Mouse (Mus musculus): ENCODE measurements around the gene Gm884. TPM values are rescaled to one million over a fixed set of nuclear protein-coding genes. Genes with fewer than 3 reads are reported as not detected.
"Not testable (repeated sequence)": the region's sequence is repeated elsewhere in the genome, so short reads cannot be mapped to it uniquely, and the experiment has no call there.

The Gm884 gene
- polyA plus RNA-seq, 1 experiment from 2014 or later = not detected

DNA sequence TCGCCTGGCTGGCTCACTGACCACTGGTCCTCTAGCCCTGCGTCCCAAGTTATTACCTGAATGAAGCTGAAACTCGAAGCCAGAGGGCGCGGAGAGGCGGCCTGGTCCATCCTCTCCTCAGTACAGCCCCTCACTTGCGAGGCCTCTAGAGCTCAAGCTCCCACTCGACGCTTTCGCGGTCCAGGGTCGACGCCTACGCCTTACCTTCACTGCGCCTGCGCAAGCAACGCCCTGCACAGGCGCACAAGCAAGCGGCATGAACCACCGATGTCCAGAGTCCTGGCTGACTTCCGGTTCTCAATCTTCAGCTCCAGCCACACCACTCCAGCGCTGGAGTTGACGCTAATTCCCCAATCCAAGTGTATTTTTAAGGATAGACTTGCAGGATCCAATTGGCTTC is 6.5 kb upstream of the Gm884 start:
- DNase-seq (ENCODE audit: low spot score) (no peak), ATAC-seq (replicated peaks; ENCODE audit: insufficient number of reproducible peaks, low FRiP score, low TSS enrichment, low read depth) (no peak)
- H3K4me3 ChIP-seq (ENCODE audit: low read depth, low read length) = no peak overlapping the region
- H3K9ac ChIP-seq (replicated peaks; ENCODE audit: low read length) = no peak overlapping the region
- H3K4me2 ChIP-seq (ENCODE audit: low read depth, low read length) = no peak overlapping the region
- WGBS = 83% methylated on average over 23 of the region's 23 CpGs
- H3K27ac ChIP-seq (replicated peaks; ENCODE audit: low read depth, low read length) = no peak overlapping the region
- H3K9me3 ChIP-seq (replicated peaks; ENCODE audit: control insufficient read depth, low read length) = no peaks in the 10 kb centered on the region
- no peaks in the 10 kb centered on the region for H3K4me1 ChIP-seq (ENCODE audit: control insufficient read depth, insufficient read depth, low read length)
- no peaks in the 10 kb centered on the region for H3K36me3 ChIP-seq (replicated peaks; ENCODE audit: control insufficient read depth, insufficient read depth, low read depth, low read length)
- no peaks in the 10 kb centered on the region for H3K27me3 ChIP-seq (ENCODE audit: control insufficient read depth, insufficient read depth, low read length)

DNA sequence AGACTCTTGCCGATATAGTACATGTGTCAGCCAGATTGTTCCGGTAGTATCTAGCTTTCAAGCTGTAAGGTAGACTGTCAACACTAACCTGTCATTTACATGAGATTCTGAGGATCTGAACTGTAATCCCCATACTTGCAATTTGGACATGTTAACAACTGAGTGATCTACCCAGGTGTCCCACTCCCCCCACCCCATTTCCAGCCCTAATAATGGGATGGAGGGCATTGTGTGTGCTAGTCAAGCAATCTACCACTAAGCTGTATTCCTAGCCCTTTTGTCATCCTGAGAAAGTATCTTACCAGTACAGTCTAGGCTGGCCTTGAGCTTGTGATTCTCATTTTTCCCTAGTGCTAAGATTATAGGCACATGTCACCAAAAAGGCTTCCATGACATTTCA is 10.2 kb downstream of the Gm884 start:
- 84% methylated on average over 2 of the region's 2 CpGs for WGBS
- no peak for ATAC-seq (replicated peaks; ENCODE audit: insufficient number of reproducible peaks, low FRiP score, low TSS enrichment, low read depth)

DNA sequence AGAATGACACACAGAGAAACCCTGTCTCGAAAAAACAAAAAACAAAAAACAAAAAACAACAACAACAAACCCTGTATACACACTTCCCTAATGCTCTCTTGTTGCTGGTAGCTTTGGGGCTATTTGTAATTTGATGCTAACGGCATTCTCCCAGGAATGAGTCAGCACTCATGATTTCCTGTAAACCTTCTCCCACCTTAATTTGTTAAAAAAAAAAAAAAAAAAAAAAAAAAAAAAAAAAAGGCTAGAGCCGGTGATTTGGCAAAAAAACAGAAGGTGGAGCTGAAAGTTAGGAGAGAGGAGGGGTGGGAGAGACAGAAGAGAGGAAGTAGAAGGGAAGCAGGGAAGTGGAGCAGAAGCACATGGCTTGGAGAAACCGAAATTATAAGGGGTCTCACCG is 14.3 kb downstream of the Gm884 start:
- DNase-seq (ENCODE audit: low spot score) = no peak
- no peak overlapping the region for H3K4me3 ChIP-seq (ENCODE audit: low read depth, low read length)
- H3K27ac ChIP-seq (replicated peaks; ENCODE audit: low read depth, low read length) = no peak overlapping the region
- no peaks in the 10 kb centered on the region for H3K27me3 ChIP-seq (ENCODE audit: control insufficient read depth, insufficient read depth, low read length)
- H3K9ac ChIP-seq (replicated peaks; ENCODE audit: low read length) = no peak overlapping the region
- no peak for ATAC-seq (replicated peaks; ENCODE audit: insufficient number of reproducible peaks, low FRiP score, low TSS enrichment, low read depth)
- WGBS = 58% methylated on average over 5 of the region's 5 CpGs
- H3K4me2 ChIP-seq (ENCODE audit: low read depth, low read length) = no peak overlapping the region
- H3K4me1 ChIP-seq (ENCODE audit: control insufficient read depth, insufficient read depth, low read length) = no peaks in the 10 kb centered on the region
- no peaks in the 10 kb centered on the region for H3K36me3 ChIP-seq (replicated peaks; ENCODE audit: control insufficient read depth, insufficient read depth, low read depth, low read length)
- H3K9me3 ChIP-seq (replicated peaks; ENCODE audit: control insufficient read depth, low read length) = no peaks in the 10 kb centered on the region

More for the DNA sequence above, 10.2 kb downstream of the Gm884 start:
- Histone ChIP-seq H3K4me1 (ENCODE audit: control insufficient read depth, insufficient read depth, low read length) (no peaks in the 10 kb centered on the region), H3K27ac (replicated peaks; ENCODE audit: low read depth, low read length) (no peak overlapping the region), H3K9me3 (replicated peaks; ENCODE audit: control insufficient read depth, low read length) (no peaks in the 10 kb centered on the region), H3K9ac (replicated peaks; ENCODE audit: low read length) (no peak overlapping the region), H3K4me2 (ENCODE audit: low read depth, low read length) (no peak overlapping the region), H3K36me3 (replicated peaks; ENCODE audit: control insufficient read depth, insufficient read depth, low read depth, low read length) (no peaks in the 10 kb centered on the region), H3K27me3 (ENCODE audit: control insufficient read depth, insufficient read depth, low read length) (no peaks in the 10 kb centered on the region), H3K4me3 (ENCODE audit: low read depth, low read length) (no peak overlapping the region)
- no peak for DNase-seq (ENCODE audit: low spot score)

DNA sequence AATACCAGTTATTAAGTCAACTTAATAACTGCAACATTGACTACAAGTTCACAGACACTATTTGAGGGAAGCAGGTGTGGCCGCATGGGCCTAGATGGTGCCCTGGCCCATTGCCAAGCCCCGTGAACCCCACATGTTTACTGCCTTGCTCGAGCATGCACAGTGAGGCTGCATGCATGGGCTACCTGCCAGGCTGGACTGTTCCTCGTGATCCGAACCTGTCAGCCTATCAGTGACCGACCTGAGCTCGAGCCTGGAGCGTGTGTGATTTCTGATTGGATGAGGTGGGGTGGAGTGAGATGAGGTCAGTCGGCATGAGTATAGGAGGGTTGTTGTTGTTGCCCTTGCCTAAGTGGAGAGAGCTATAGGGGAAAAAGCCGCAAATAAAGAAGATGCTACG is 42.6 kb downstream of the Gm884 start:
- WGBS = 94% methylated on average over 11 of the region's 11 CpGs
- Histone ChIP-seq H3K9ac (replicated peaks; ENCODE audit: low read length) (no peak overlapping the region), H3K4me3 (ENCODE audit: low read depth, low read length) (no peak overlapping the region), H3K9me3 (replicated peaks; ENCODE audit: control insufficient read depth, low read length) (no peaks in the 10 kb centered on the region), H3K27ac (replicated peaks; ENCODE audit: low read depth, low read length) (no peak overlapping the region), H3K27me3 (ENCODE audit: control insufficient read depth, insufficient read depth, low read length) (no peaks in the 10 kb centered on the region), H3K36me3 (replicated peaks; ENCODE audit: control insufficient read depth, insufficient read depth, low read depth, low read length) (no peaks in the 10 kb centered on the region), H3K4me1 (ENCODE audit: control insufficient read depth, insufficient read depth, low read length) (no peaks in the 10 kb centered on the region), H3K4me2 (ENCODE audit: low read depth, low read length) (no peak overlapping the region)
- DNase-seq (ENCODE audit: low spot score) (no peak), ATAC-seq (replicated peaks; ENCODE audit: insufficient number of reproducible peaks, low FRiP score, low TSS enrichment, low read depth) (no peak)

DNA sequence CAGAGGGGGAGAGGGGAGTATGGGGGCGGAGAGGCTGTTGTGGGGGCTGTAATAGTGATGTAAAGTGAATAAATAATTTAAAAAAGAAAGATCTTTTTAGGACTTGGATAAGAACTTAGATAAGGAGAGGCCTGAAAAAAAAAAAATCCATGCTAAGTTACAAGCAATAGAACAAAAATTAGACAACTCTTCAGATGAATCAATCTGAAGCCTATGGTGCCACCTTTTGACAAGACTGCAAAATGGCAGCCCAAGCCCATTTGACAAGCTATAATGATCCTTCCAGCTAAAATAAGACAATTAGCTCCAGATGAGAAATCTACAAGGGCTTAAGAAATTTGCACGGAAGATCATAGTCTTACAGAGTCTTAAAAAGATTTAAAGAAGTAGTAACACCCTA is 64.9 kb downstream of the Gm884 start:
- WGBS = 78% methylated on average over 2 of the region's 2 CpGs
- Histone ChIP-seq H3K4me1 (ENCODE audit: control insufficient read depth, insufficient read depth, low read length) (no peaks in the 10 kb centered on the region), H3K4me3 (ENCODE audit: low read depth, low read length) (no peak overlapping the region), H3K9ac (replicated peaks; ENCODE audit: low read length) (no peak overlapping the region), H3K36me3 (replicated peaks; ENCODE audit: control insufficient read depth, insufficient read depth, low read depth, low read length) (no peaks in the 10 kb centered on the region), H3K27ac (replicated peaks; ENCODE audit: low read depth, low read length) (no peak overlapping the region), H3K4me2 (ENCODE audit: low read depth, low read length) (no peak overlapping the region), H3K9me3 (replicated peaks; ENCODE audit: control insufficient read depth, low read length) (no peaks in the 10 kb centered on the region), H3K27me3 (ENCODE audit: control insufficient read depth, insufficient read depth, low read length) (no peaks in the 10 kb centered on the region)
- DNase-seq (ENCODE audit: low spot score) (peak; percentile 10), ATAC-seq (replicated peaks; ENCODE audit: insufficient number of reproducible peaks, low FRiP score, low TSS enrichment, low read depth) (no peak)

DNA sequence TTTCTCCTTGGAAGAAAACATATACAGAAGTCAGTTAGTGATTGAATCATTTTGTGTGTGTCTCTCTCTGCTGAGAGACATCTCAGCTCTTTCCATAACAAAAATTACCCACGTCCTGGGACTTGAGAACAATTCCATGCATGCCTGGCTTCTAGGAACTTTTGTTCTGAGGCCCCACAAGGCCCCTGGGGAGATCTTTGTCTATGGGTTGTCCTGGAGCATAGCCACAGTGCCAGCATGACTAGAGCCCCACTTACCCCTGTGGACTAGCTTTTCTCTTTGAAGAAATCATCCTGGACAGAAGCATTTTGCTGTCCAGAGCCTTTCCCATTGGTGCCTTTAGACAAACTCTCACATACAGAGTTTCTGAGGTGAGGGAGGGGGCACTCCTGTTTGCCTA is 86.0 kb downstream of the Gm884 start:
- WGBS = 28% methylated on average over 1 of the region's 1 CpGs
- not testable (repeated sequence) for H3K27me3 ChIP-seq (ENCODE audit: control insufficient read depth, insufficient read depth, low read length); H3K4me1 ChIP-seq (ENCODE audit: control insufficient read depth, insufficient read depth, low read length); H3K4me2 ChIP-seq (ENCODE audit: low read depth, low read length); H3K27ac ChIP-seq (replicated peaks; ENCODE audit: low read depth, low read length); H3K9ac ChIP-seq (replicated peaks; ENCODE audit: low read length); H3K36me3 ChIP-seq (replicated peaks; ENCODE audit: control insufficient read depth, insufficient read depth, low read depth, low read length); DNase-seq (ENCODE audit: low spot score); H3K4me3 ChIP-seq (ENCODE audit: low read depth, low read length); ATAC-seq (replicated peaks; ENCODE audit: insufficient number of reproducible peaks, low FRiP score, low TSS enrichment, low read depth); H3K9me3 ChIP-seq (replicated peaks; ENCODE audit: control insufficient read depth, low read length)

DNA sequence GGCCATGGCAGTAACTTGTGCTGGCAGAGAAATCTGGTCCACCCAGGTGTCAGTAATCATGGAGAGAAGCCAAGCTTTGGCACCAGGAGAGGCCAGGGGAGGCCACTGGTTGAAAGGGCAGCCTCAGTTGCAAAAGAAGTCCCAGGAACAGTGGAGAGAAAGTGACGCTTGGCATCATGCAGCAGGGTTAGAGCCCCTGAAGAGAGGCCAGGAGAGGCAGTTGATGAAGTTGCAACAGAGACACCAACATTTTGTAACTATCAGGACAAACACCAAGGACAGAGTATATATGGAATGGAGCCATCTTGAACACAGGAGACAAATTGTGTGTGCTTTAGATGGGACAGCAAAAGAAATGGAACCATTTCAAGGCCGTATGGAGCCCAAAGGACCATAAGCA is 108.8 kb downstream of the Gm884 start:
- no peak overlapping the region for H3K4me3 ChIP-seq (ENCODE audit: low read depth, low read length)

DNA sequence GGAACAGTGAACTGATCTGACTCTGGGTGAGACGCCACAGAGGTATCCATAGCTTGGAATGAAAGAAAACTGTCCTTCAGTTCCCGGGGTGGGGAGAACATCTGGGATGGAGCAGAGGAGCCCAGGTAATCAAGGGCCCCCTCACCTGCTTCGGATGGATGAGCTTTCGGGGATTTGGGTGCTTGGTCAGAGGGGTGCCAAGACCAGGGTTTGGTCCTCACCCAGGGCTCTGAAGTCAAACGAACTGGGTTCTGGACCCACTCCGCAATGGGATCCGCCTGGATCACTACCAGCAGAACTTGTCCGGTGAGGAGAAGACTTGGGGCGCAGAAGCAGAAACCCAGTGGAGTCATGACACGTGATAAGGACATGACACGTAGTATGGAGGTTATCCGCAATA is 116.4 kb downstream of the Gm884 start, which contains the start of gene Lrrc37a:
Gene Lrrc37a (minus strand): TSS at position 101 of the 400 bp plus-strand sequence.
- no peak for DNase-seq (ENCODE audit: low spot score)
- Histone ChIP-seq H3K4me3 (ENCODE audit: low read depth, low read length) (no peak within 1 kb of the TSS), H3K9me3 (replicated peaks; ENCODE audit: control insufficient read depth, low read length) (no peaks in the 10 kb centered on the region), H3K36me3 (replicated peaks; ENCODE audit: control insufficient read depth, insufficient read depth, low read depth, low read length) (no peaks in the 10 kb centered on the region), H3K4me1 (ENCODE audit: control insufficient read depth, insufficient read depth, low read length) (no peaks in the 10 kb centered on the region), H3K9ac (replicated peaks; ENCODE audit: low read length) (no peak within 1 kb of the TSS), H3K27ac (replicated peaks; ENCODE audit: low read depth, low read length) (no peak within 1 kb of the TSS), H3K4me2 (ENCODE audit: low read depth, low read length) (no peak within 1 kb of the TSS), H3K27me3 (ENCODE audit: control insufficient read depth, insufficient read depth, low read length) (no peaks in the 10 kb centered on the region)
- ATAC-seq (replicated peaks; ENCODE audit: insufficient number of reproducible peaks, low FRiP score, low TSS enrichment, low read depth) = no peak
- WGBS = 91% methylated on average over 12 of the region's 12 CpGs

More for the DNA sequence above, 108.8 kb downstream of the Gm884 start:
- no peak overlapping the region for H3K27ac ChIP-seq (replicated peaks; ENCODE audit: low read depth, low read length)
- H3K4me2 ChIP-seq (ENCODE audit: low read depth, low read length) = no peak overlapping the region
- no peaks in the 10 kb centered on the region for H3K36me3 ChIP-seq (replicated peaks; ENCODE audit: control insufficient read depth, insufficient read depth, low read depth, low read length)
- ATAC-seq (replicated peaks; ENCODE audit: insufficient number of reproducible peaks, low FRiP score, low TSS enrichment, low read depth) (no peak), DNase-seq (ENCODE audit: low spot score) (no peak)
- no peaks in the 10 kb centered on the region for H3K27me3 ChIP-seq (ENCODE audit: control insufficient read depth, insufficient read depth, low read length)
- no peaks in the 10 kb centered on the region for H3K9me3 ChIP-seq (replicated peaks; ENCODE audit: control insufficient read depth, low read length)
- H3K4me1 ChIP-seq (ENCODE audit: control insufficient read depth, insufficient read depth, low read length) = no peaks in the 10 kb centered on the region
- 79% methylated on average over 2 of the region's 2 CpGs for WGBS
- no peak overlapping the region for H3K9ac ChIP-seq (replicated peaks; ENCODE audit: low read length)

All from embryonic facial prominence, embryonic 11.5 days (tissue).